Comparison of ENCODE assay signal across 8 mouse cellular contexts in the genomic region with DNA sequence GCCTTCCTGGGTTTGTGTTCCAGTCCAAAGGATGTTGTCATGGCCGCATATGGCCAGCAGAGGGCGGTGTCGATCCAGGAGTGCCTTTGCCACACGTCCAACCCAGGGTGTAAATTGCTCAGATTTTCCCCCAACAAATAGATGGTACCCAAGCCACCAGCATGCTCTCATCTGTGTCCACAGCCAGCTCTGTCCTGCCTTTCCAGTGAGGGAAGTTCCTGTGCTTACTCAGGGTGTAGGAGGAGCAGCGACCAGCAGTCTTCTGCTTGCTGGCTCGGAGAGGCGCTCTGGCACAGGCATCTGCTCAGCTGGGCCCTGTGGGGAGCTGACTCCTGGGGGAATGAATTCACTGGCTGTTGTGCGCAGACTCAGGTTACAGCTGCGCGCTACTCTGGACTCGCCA. TPM values are rescaled to one million over a fixed set of nuclear protein-coding genes. Genes with fewer than 3 reads are reported as not detected.
DNase-seq lines count a peak whose midpoint lies in the region; ATAC-seq and TF ChIP-seq lines count a peak whose summit lies in the region.

No protein-coding gene starts in this region.

- H3K4me1 ChIP-seq in embryonic facial prominence, embryonic 11.5 days (ENCODE audit: control insufficient read depth, insufficient read depth, low read length) = no peaks in the 10 kb centered on the region
- H3K4me1 ChIP-seq in limb, embryonic 13.5 days = peaks cover 3% of the 10 kb centered on the region; the same call in 1 of the 2 replicates
- H3K4me1 ChIP-seq in neural tube, embryonic 13.5 days (replicated peaks) = peaks cover 5% of the 10 kb centered on the region

- ATAC-seq in embryonic facial prominence, embryonic 11.5 days (replicated peaks; ENCODE audit: insufficient number of reproducible peaks, low FRiP score, low TSS enrichment, low read depth) = no peak; the same call in 1 of the 2 replicates
- peak; percentile 54 for ATAC-seq in limb, embryonic 13.5 days (ENCODE audit: low FRiP score, low read depth)
- peak; percentile 80 for ATAC-seq in neural tube, embryonic 13.5 days (ENCODE audit: low read depth)

- peak; percentile 43 for TF ChIP-seq CTCF in C2C12 (IDR thresholded peaks at IDR 0.05; ENCODE audit: control insufficient read depth, insufficient read depth, insufficient read length)

- no peaks in the 10 kb centered on the region for H3K9me3 ChIP-seq in embryonic facial prominence, embryonic 11.5 days (replicated peaks; ENCODE audit: control insufficient read depth, low read length)
- H3K9me3 ChIP-seq in limb, embryonic 13.5 days = no peaks in the 10 kb centered on the region
- H3K9me3 ChIP-seq in neural tube, embryonic 13.5 days = no peaks in the 10 kb centered on the region

- DNase-seq in adrenal gland, postnatal 25 days = peak; percentile 59
- peak; percentile 85 for DNase-seq in embryonic facial prominence, embryonic 11.5 days (ENCODE audit: low spot score)
- peak; percentile 1 to 6 for DNase-seq in heart, adult 9 months (ENCODE audit: low spot score in 2 of 2)
- peak; percentile 37 for DNase-seq in kidney, adult 9 months
- peak; percentile 5 for DNase-seq in thymus, postnatal 25 days

- no peak overlapping the region for H3ac ChIP-seq in C2C12 (ENCODE audit: control insufficient read depth, insufficient read length, low read depth)

- H3K79me2 ChIP-seq in C2C12 (ENCODE audit: control insufficient read depth, insufficient read depth) = no peaks in the 10 kb centered on the region

- H3K9ac ChIP-seq in embryonic facial prominence, embryonic 11.5 days (replicated peaks; ENCODE audit: low read length) = no peak overlapping the region
- H3K9ac ChIP-seq in limb, embryonic 13.5 days = no peak overlapping the region
- H3K9ac ChIP-seq in neural tube, embryonic 13.5 days = no peak overlapping the region

- 1% methylated on average over 11 of the region's 11 CpGs for WGBS in embryonic facial prominence, embryonic 11.5 days
- WGBS in limb, embryonic 13.5 days = 4% methylated on average over 11 of the region's 11 CpGs
- 1% methylated on average over 11 of the region's 11 CpGs for WGBS in neural tube, embryonic 13.5 days

- no peaks in the 10 kb centered on the region for H3K27me3 ChIP-seq in C2C12 (ENCODE audit: control insufficient read depth, insufficient read depth, insufficient read length)
- no peaks in the 10 kb centered on the region for H3K27me3 ChIP-seq in embryonic facial prominence, embryonic 11.5 days (ENCODE audit: control insufficient read depth, insufficient read depth, low read length)
- H3K27me3 ChIP-seq in limb, embryonic 13.5 days = peaks cover 34% of the 10 kb centered on the region
- H3K27me3 ChIP-seq in neural tube, embryonic 13.5 days = peaks cover 18% of the 10 kb centered on the region; the same call in 1 of the 2 replicates

- H3K4me3 ChIP-seq in C2C12 (ENCODE audit: insufficient read depth, poor library complexity, severe bottlenecking) = no peak overlapping the region
- H3K4me3 ChIP-seq in embryonic facial prominence, embryonic 11.5 days (ENCODE audit: low read depth, low read length) = no peak overlapping the region
- no peak overlapping the region for H3K4me3 ChIP-seq in limb, embryonic 13.5 days
- peak overlapping the region; percentile 22 for H3K4me3 ChIP-seq in neural tube, embryonic 13.5 days

- no peak overlapping the region for H3K27ac ChIP-seq in embryonic facial prominence, embryonic 11.5 days (replicated peaks; ENCODE audit: low read depth, low read length)
- no peak overlapping the region for H3K27ac ChIP-seq in limb, embryonic 13.5 days
- H3K27ac ChIP-seq in neural tube, embryonic 13.5 days (replicated peaks) = no peak overlapping the region

- no peaks in the 10 kb centered on the region for H3K36me3 ChIP-seq in C2C12 (ENCODE audit: control insufficient read depth, insufficient read depth)
- H3K36me3 ChIP-seq in embryonic facial prominence, embryonic 11.5 days (replicated peaks; ENCODE audit: control insufficient read depth, insufficient read depth, low read depth, low read length) = no peaks in the 10 kb centered on the region
- no peaks in the 10 kb centered on the region for H3K36me3 ChIP-seq in limb, embryonic 13.5 days
- no peaks in the 10 kb centered on the region for H3K36me3 ChIP-seq in neural tube, embryonic 13.5 days

- H3K4me2 ChIP-seq in embryonic facial prominence, embryonic 11.5 days (ENCODE audit: low read depth, low read length) = peak overlapping the region; percentile 23; the same call in 1 of the 2 replicates
- peak overlapping the region; percentile 49 for H3K4me2 ChIP-seq in limb, embryonic 13.5 days (replicated peaks)
- H3K4me2 ChIP-seq in neural tube, embryonic 13.5 days = peak overlapping the region; percentile 47

- H3K79me3 ChIP-seq in C2C12 (ENCODE audit: low read depth) = no peaks in the 10 kb centered on the region

TF ChIP-seq in C2C12, 6 proteins besides CTCF, POLR2A, EP300 and RAD21:
- TF ChIP-seq MAX (IDR thresholded peaks at IDR 0.05) (no peak), MYOG (IDR thresholded peaks at IDR 0.05; ENCODE audit: control insufficient read depth, extremely low read depth, insufficient read length) (no peak), CEBPB (IDR thresholded peaks at IDR 0.05; ENCODE audit: low read depth) (no peak), MYOD1 (IDR thresholded peaks at IDR 0.05; ENCODE audit: control insufficient read depth, insufficient read length, low read depth) (no peak), FOSL1 (IDR thresholded peaks at IDR 0.05; ENCODE audit: insufficient read depth, low read length, poor library complexity, severe bottlenecking) (no peak), USF1 (IDR thresholded peaks at IDR 0.05; ENCODE audit: low read depth) (no peak)
TF ChIP-seq in C2C12: peak in this region for 0.

RNA-seq across cellular contexts. Expression of a gene that starts 17.5 kb away (rescaled TPM):
- not detected for polyA plus RNA-seq in C2C12 (2012; fragmentation: generic; extraction: Trizol)
- total RNA-seq in adrenal gland, postnatal 25 days (2021) = not detected in 2 replicates
- polyA plus RNA-seq in embryonic facial prominence, embryonic 11.5 days (2014; fragmentation: Nextera tagmentation; extraction: Ambion mirVana) = not detected in 2 replicates
- not detected in 2 replicates for polyA plus RNA-seq in limb, embryonic 13.5 days (2015; fragmentation: Nextera tagmentation; extraction: Ambion mirVana)
- polyA plus RNA-seq in neural tube, embryonic 13.5 days (2015; fragmentation: Nextera tagmentation; extraction: Ambion mirVana) = not detected in 2 replicates

Comparison
In these comparisons a context has a peak if more than half of its experiments do, and no peak if none do; other contexts are left out.
1. DNase-seq: peak in every context shown above with its lines; median percentile 85 in embryonic facial prominence, embryonic 11.5 days; 59 in adrenal gland, postnatal 25 days; 37 in kidney, adult 9 months; 5 in thymus, postnatal 25 days; 4 in heart, adult 9 months.